Mouse (Mus musculus) adrenal gland, postnatal 0 days (tissue): ENCODE data around the gene Gm3127. TPM values are rescaled to one million over a fixed set of nuclear protein-coding genes. Genes with fewer than 3 reads are reported as not detected.

Experiments
- polyA plus RNA-seq: library from polyadenylated mRNA; unstranded; fragments of >200 nt; fragmentation: Nextera tagmentation; extraction: Ambion mirVana; gene quantifications from 2 replicates; pipeline ENCODE4 v1.2.1, GENCODE M21; 2015

Gene Gm3127
- not detected in 2 replicates for polyA plus RNA-seq

GRCm38 (mm10) chr14:4164730-4165129 is at the start of gene Gm3127:
Gene Gm3127 (plus strand): TSS chr14:4165030.

DNA sequence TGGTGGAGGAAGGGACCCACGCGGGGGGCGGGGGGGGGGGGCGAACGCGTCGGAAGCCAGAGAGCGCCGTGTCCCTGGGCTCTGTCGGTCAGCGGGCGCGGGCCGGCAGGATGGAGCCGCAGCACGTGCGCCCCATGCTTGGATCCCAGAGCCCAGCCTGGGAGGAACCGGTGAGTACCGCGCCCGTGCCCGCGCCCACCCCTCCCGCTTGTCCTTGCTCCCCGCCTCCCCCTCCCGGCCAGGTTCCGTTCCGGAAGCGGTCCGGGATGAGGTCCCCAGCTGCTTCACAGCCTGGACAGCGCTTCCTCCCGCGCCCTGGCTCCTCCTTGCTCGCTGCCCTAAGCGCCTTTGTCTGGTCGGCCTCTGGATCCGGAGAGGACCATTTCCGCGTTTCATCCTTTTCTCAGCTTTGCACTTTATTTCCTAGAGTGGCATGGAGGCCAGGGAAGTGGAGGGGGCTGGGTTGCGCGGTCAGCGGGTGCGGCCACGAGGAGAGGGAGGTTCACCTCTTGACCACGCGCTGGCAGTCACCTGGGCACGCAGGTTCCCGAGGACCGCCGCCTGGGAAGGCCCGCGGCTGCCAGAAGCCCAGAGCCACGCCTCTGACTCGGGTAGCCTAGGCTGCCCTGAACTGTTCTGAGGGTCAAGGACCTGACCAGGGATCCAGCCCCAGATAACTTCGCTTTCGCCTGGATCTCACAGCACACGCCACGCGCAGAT is 17.8 kb downstream of the Gm3127 start, which contains the start of gene Gm2974:
Gene Gm2974, plus strand, starts transcription at position 86 of the 720 bp plus-strand sequence.

Other genes starting within 250 kb of the Gm3127 start
- not detected in 2 replicates for gene Gm3029, start 233.3 kb upstream of the Gm3127 start, polyA plus RNA-seq
- gene Gm3095, start 201.5 kb upstream of the Gm3127 start, polyA plus RNA-seq, result 0.25 TPM in 1 of 2 replicates, not detected in the other
- gene Gm3099, start 166.6 kb upstream of the Gm3127 start, polyA plus RNA-seq, result not detected in 2 replicates
- gene Gm5796, start 141.1 kb upstream of the Gm3127 start, polyA plus RNA-seq, result 0.11 and 0.30 TPM in 2 replicates
- not detected in 2 replicates for gene Gm3115, start 80.9 kb upstream of the Gm3127 start, polyA plus RNA-seq
- 0.55 TPM in 1 of 2 replicates, not detected in the other for gene Gm8108, start 54.5 kb upstream of the Gm3127 start, polyA plus RNA-seq
- 0.19 and 0.58 TPM in 2 replicates for gene Gm2974, start 17.5 kb downstream of the Gm3127 start, polyA plus RNA-seq
- not detected in 2 replicates for gene Gm3138, start 84.6 kb downstream of the Gm3127 start, polyA plus RNA-seq
- gene Gm3149, start 152.3 kb downstream of the Gm3127 start, polyA plus RNA-seq, result not detected in 2 replicates
- not detected in 2 replicates for gene 2610042L04Rik, start 169.7 kb downstream of the Gm3127 start, polyA plus RNA-seq
- not detected in 2 replicates for gene Gm3159, start 232.5 kb downstream of the Gm3127 start, polyA plus RNA-seq